Mouse (Mus musculus) liver, embryonic 14.5 days (tissue): ENCODE measurements at regions not wholly inside any gene's neighbourhood (a gene's known extent, or its start where the extent isn't known, plus 50 kb on each side); places are given as distances from the start of the nearest gene placed in this dataset.

Source experiments
- CTCF ChIP-seq: IDR thresholded peaks from 2 replicates; pipeline ENCODE4 v1.5.1; 2016; ENCODE audit warnings: antibody characterized with exemption, low read depth, control low read depth
- EP300 ChIP-seq: IDR thresholded peaks from 2 replicates; pipeline ENCODE4 v1.6.1; 2016; ENCODE audit warnings: antibody characterized with exemption, low read depth

DNA sequence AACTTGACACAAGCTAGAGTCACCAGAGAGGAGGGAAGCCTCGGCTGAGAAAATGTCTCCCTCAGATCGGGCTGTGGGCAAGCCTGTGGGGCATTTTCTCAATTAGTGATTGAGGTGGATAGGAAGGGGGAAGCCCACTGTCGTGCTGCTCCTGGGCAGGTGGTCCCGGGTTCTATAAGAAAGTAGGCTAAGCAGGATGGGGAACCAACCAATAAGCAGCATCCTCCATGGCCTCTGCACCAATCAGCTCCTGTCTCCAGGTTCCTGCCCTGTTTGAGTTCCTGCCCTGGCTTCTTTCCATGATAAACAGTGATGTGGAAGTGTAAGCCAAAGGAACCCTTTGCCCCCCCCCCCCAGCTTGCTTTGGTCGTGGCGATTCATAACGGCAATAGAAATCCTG is 100.9 kb downstream of the Ddx11 start:
- TF ChIP-seq CTCF (no peak), EP300 (no peak)
